Mouse (Mus musculus): ENCODE data around the gene Wfdc2.

Wfdc2 gene

GRCm38 (mm10) chr2:164615386-164615785, 53.2 kb downstream of the Wfdc2 start:
- no peak for DNase-seq (ENCODE audit: low spot score in 2 of 2)
